Mouse (Mus musculus) cortical plate, adult 2 months (tissue): ENCODE data around the gene Pakap.

ENCODE experiments used
- CTCF ChIP-seq: fragments of 200-500 bp; IDR thresholded peaks from 2 replicates; pipeline ENCODE4 v1.5.1; 2011; ENCODE audit warnings: mild to moderate bottlenecking, control low read depth, low read length; ENCODE audit not compliant: insufficient read depth; ENCODE audit errors: extremely low read depth
- POLR2A ChIP-seq: fragments of 200-500 bp; IDR thresholded peaks from 2 replicates; pipeline ENCODE4 v1.6.1; 2011; ENCODE audit warnings: mild to moderate bottlenecking, low read length, control low read depth; ENCODE audit not compliant: insufficient read depth; ENCODE audit errors: extremely low read depth

GRCm38 (mm10) chr4:57576095-57576494 lies 8.1 kb downstream of the Pakap start:
- TF ChIP-seq POLR2A (no peak), CTCF (no peak)
